Mouse (Mus musculus): ENCODE results near the gene Ccdc169.
"Not testable (repeated sequence)": the region's sequence is repeated elsewhere in the genome, so short reads cannot be mapped to it uniquely, and the experiment has no call there.

Gene Ccdc169

GRCm38 (mm10) chr3:55203621-55204020, 66.5 kb downstream of the Ccdc169 start:
- DNase-seq, result not testable (repeated sequence)

- no peak for DNase-seq
These were observed 69.3 kb downstream of the Ccdc169 start for GRCm38 (mm10) chr3:55206413-55206812.

GRCm38 (mm10) chr3:55207665-55208064, 70.5 kb downstream of the Ccdc169 start:
- DNase-seq, result no peak

- DNase-seq, result peak; percentile 9 to 37
These were observed 75.1 kb downstream of the Ccdc169 start for GRCm38 (mm10) chr3:55212254-55212653.

- DNase-seq, result no peak
These were observed 76.6 kb downstream of the Ccdc169 start for GRCm38 (mm10) chr3:55213785-55214184.

GRCm38 (mm10) chr3:55214413-55214812, 77.3 kb downstream of the Ccdc169 start:
- DNase-seq, result no peak

GRCm38 (mm10) chr3:55222502-55222901, 85.4 kb downstream of the Ccdc169 start:
- DNase-seq, result no peak

Measured in lung, adult 18-20 months (tissue).